Mouse (Mus musculus) MEL (cell line): ENCODE measurements around the gene Plet1. TPM values are rescaled to one million over a fixed set of nuclear protein-coding genes. Genes with fewer than 3 reads are reported as not detected.

Source experiments
- DNase-seq: peaks from one replicate; pipeline ENCODE4 v3.0.0; 2011; ENCODE audit warnings: low read depth, low spot score
- H3K27ac ChIP-seq: 2 replicates; pipeline ENCODE4 v1.5.1; 2012; ENCODE audit warnings: low read depth, mild to moderate bottlenecking, control low read depth, low read length, moderate library complexity; ENCODE audit not compliant: control insufficient read depth
- H3K27me3 ChIP-seq, 2 experiments: fragments of 150-350 bp in 1 of 2; sonication (generic) in 1 of 2; 2 replicates each; pipeline ENCODE4 v1.6.1; 2012; ENCODE audit warnings: low read length in 2 of 2, mild to moderate bottlenecking in 2 of 2, improper control_type of control experiment in 1 of 2, moderate library complexity in 1 of 2; ENCODE audit not compliant: insufficient read depth in 2 of 2, control insufficient read depth in 1 of 2
- H3K36me3 ChIP-seq, 2 experiments: 2 replicates each; pipeline ENCODE4 v1.6.1; 2012 to 2014; ENCODE audit warnings: low read length in 2 of 2, improper control_type of control experiment in 1 of 2, inconsistent platforms in 1 of 2, mild to moderate bottlenecking in 1 of 2; ENCODE audit not compliant: insufficient read depth in 2 of 2, control insufficient read depth in 1 of 2
- H3K4me1 ChIP-seq, 2 experiments: fragments of 150-350 bp in 1 of 2; sonication (generic) in 1 of 2; 2 replicates each; pipeline ENCODE4 v1.6.1; 2012; ENCODE audit warnings: low read length in 2 of 2, improper control_type of control experiment in 1 of 2, mild to moderate bottlenecking in 1 of 2; ENCODE audit not compliant: insufficient read depth in 2 of 2, control insufficient read depth in 1 of 2
- H3K4me3 ChIP-seq, 2 experiments: fragments of 150-350 bp in 1 of 2; sonication (generic) in 1 of 2; 2 replicates each; pipeline ENCODE4 v1.5.1; 2012; ENCODE audit warnings: low read depth in 2 of 2, low read length in 2 of 2, mild to moderate bottlenecking in 2 of 2, moderate library complexity in 2 of 2, control low read depth in 1 of 2, improper control_type of control experiment in 1 of 2; ENCODE audit not compliant: control insufficient read depth in 1 of 2, insufficient read depth in 1 of 2
- H3K79me2 ChIP-seq: 2 replicates; pipeline ENCODE4 v1.6.1; 2012; ENCODE audit warnings: mild to moderate bottlenecking, low read length, moderate library complexity; ENCODE audit not compliant: control insufficient read depth, poor library complexity, insufficient read depth
- H3K9ac ChIP-seq: 2 replicates; pipeline ENCODE4 v1.6.1; 2012; ENCODE audit warnings: low read depth, mild to moderate bottlenecking, control low read depth, low read length, moderate library complexity; ENCODE audit not compliant: control insufficient read depth, poor library complexity, severe bottlenecking
- H3K9me3 ChIP-seq: fragments of 150-350 bp; sonication (generic); replicated peaks from 2 replicates; pipeline ENCODE4 v1.6.1; 2012; ENCODE audit warnings: mild to moderate bottlenecking, low read length, improper control_type of control experiment, moderate library complexity; ENCODE audit not compliant: insufficient read depth
- BHLHE40 ChIP-seq: IDR thresholded peaks from 2 replicates; pipeline ENCODE4 v1.6.1; 2012; ENCODE audit warnings: low read depth, mild to moderate bottlenecking, inconsistent platforms, low read length, improper control_type of control experiment, borderline replicate concordance
- CHD2 ChIP-seq: IDR thresholded peaks from 2 replicates; pipeline ENCODE4 v1.6.1; 2011; ENCODE audit warnings: low read length, improper control_type of control experiment
- CTCF ChIP-seq, 3 experiments: IDR thresholded peaks in 2 of 3; conservative IDR thresholded peaks in 1 of 3; 2 replicates each; pipeline ENCODE4 v1.5.1; 2011 to 2012; ENCODE audit warnings: low read length in 3 of 3, low read depth in 2 of 3, mild to moderate bottlenecking in 2 of 3, improper control_type of control experiment in 1 of 3, inconsistent platforms in 1 of 3, mixed read lengths in 1 of 3, moderate library complexity in 1 of 3; ENCODE audit not compliant: control insufficient read depth in 1 of 3, insufficient read depth in 1 of 3, poor library complexity in 1 of 3, severe bottlenecking in 1 of 3
- ELF1 ChIP-seq: IDR thresholded peaks from 2 replicates; pipeline ENCODE4 v1.6.1; 2014; ENCODE audit warnings: low read depth, mild to moderate bottlenecking, inconsistent platforms, low read length, improper control_type of control experiment, moderate library complexity
- ETS1 ChIP-seq: IDR thresholded peaks from 2 replicates; pipeline ENCODE4 v1.6.1; 2012; ENCODE audit warnings: low read depth, mild to moderate bottlenecking, inconsistent platforms, low read length, improper control_type of control experiment, moderate library complexity
- GABPA ChIP-seq: IDR thresholded peaks from 2 replicates; pipeline ENCODE4 v1.6.1; 2012; ENCODE audit warnings: low read depth, mild to moderate bottlenecking, inconsistent platforms, low read length, improper control_type of control experiment, moderate library complexity
- HCFC1 ChIP-seq: IDR thresholded peaks from 2 replicates; pipeline ENCODE4 v1.6.1; 2012; ENCODE audit warnings: low read depth, mild to moderate bottlenecking, inconsistent platforms, low read length, improper control_type of control experiment, moderate library complexity
- KAT2A ChIP-seq: conservative IDR thresholded peaks from 2 replicates; pipeline ENCODE4 v1.6.1; 2012; ENCODE audit warnings: low read depth, low read length, improper control_type of control experiment, inconsistent platforms
- MAX ChIP-seq: IDR thresholded peaks from 2 replicates; pipeline ENCODE4 v1.6.1; 2011; ENCODE audit warnings: low read length, improper control_type of control experiment
- MAZ ChIP-seq: IDR thresholded peaks from 2 replicates; pipeline ENCODE4 v1.6.1; 2012; ENCODE audit warnings: low read depth, mild to moderate bottlenecking, inconsistent platforms, low read length, improper control_type of control experiment
- MEF2A ChIP-seq: IDR thresholded peaks from 2 replicates; pipeline ENCODE4 v1.6.1; 2014; ENCODE audit warnings: low read depth, mild to moderate bottlenecking, inconsistent platforms, low read length, improper control_type of control experiment; ENCODE audit not compliant: poor library complexity, insufficient replicate concordance, severe bottlenecking; ENCODE audit errors: extremely low read depth
- MYB ChIP-seq: IDR thresholded peaks from 2 replicates; pipeline ENCODE4 v1.6.1; 2011; ENCODE audit warnings: mild to moderate bottlenecking, low read depth, low read length, improper control_type of control experiment
- MYC ChIP-seq: IDR thresholded peaks from 2 replicates; pipeline ENCODE4 v1.6.1; 2011; ENCODE audit warnings: low read depth, mild to moderate bottlenecking, low read length, improper control_type of control experiment, moderate library complexity
- NRF1 ChIP-seq: IDR thresholded peaks from 2 replicates; pipeline ENCODE4 v1.6.1; 2014; ENCODE audit warnings: low read depth, mild to moderate bottlenecking, inconsistent platforms, low read length, improper control_type of control experiment, moderate library complexity; ENCODE audit not compliant: poor library complexity, insufficient read depth, severe bottlenecking
- POLR2A ChIP-seq, 2 experiments: IDR thresholded peaks; 2 replicates each; pipeline ENCODE4 v1.6.1; 2011 to 2012; ENCODE audit warnings: low read length in 2 of 2, mild to moderate bottlenecking in 2 of 2, control low read depth in 1 of 2, improper control_type of control experiment in 1 of 2, low read depth in 1 of 2, moderate library complexity in 1 of 2; ENCODE audit not compliant: control insufficient read depth in 1 of 2, insufficient read depth in 1 of 2, poor library complexity in 1 of 2
- POLR2AphosphoS2 ChIP-seq: IDR thresholded peaks from 2 replicates; pipeline ENCODE4 v1.6.1; 2011; ENCODE audit warnings: low read length, improper control_type of control experiment
- POLR2AphosphoS5 ChIP-seq: IDR thresholded peaks from 2 replicates; pipeline ENCODE4 v1.6.1; 2012; ENCODE audit warnings: low read depth, borderline replicate concordance, mild to moderate bottlenecking, inconsistent platforms, low read length, moderate library complexity, mixed read lengths
- RAD21 ChIP-seq: IDR thresholded peaks from 2 replicates; pipeline ENCODE4 v1.6.1; 2011; ENCODE audit warnings: mild to moderate bottlenecking, low read depth, low read length, improper control_type of control experiment
- RCOR1 ChIP-seq: IDR thresholded peaks from 2 replicates; pipeline ENCODE4 v1.6.1; 2012; ENCODE audit warnings: low read depth, mild to moderate bottlenecking, inconsistent platforms, low read length, improper control_type of control experiment
- SIN3A ChIP-seq: IDR thresholded peaks from 2 replicates; pipeline ENCODE4 v1.6.1; 2012; ENCODE audit warnings: low read length, improper control_type of control experiment, inconsistent platforms
- SMC3 ChIP-seq: IDR thresholded peaks from 2 replicates; pipeline ENCODE4 v1.6.1; 2011; ENCODE audit warnings: low read depth, low read length, improper control_type of control experiment
- TAL1 ChIP-seq: IDR thresholded peaks from 2 replicates; pipeline ENCODE4 v1.6.1; 2012; ENCODE audit warnings: mild to moderate bottlenecking, inconsistent platforms, low read length, moderate library complexity, mixed read lengths
- TBP ChIP-seq: IDR thresholded peaks from 2 replicates; pipeline ENCODE4 v1.8.0; 2011; ENCODE audit warnings: low read depth, low read length, improper control_type of control experiment
- ZC3H11A ChIP-seq: IDR thresholded peaks from 2 replicates; pipeline ENCODE4 v1.6.1; 2012; ENCODE audit warnings: low read depth, mild to moderate bottlenecking, inconsistent platforms, low read length, improper control_type of control experiment
- ZKSCAN1 ChIP-seq: IDR thresholded peaks from 2 replicates; pipeline ENCODE4 v1.6.1; 2012; ENCODE audit warnings: low read depth, mild to moderate bottlenecking, inconsistent platforms, low read length, improper control_type of control experiment, moderate library complexity
- polyA plus RNA-seq, 2 experiments: library from polyadenylated mRNA; stranded (reverse) in 1 of 2; unstranded in 1 of 2; fragments of >175 nt in 1 of 2; fragments of >200 nt in 1 of 2; gene quantifications; 2 replicates each; pipeline versions ENCODE4 v1.2.1 to v1.2.4; 2012; ENCODE audit warnings: low replicate concordance in 2 of 2, low read depth in 1 of 2; ENCODE audit not compliant: insufficient read length in 2 of 2, insufficient read depth in 1 of 2, missing spikeins in 1 of 2
- total RNA-seq: library from RNA; depleted of rRNA; stranded (reverse); fragments of 300-350 nt; gene quantifications from 2 replicates; pipeline ENCODE4 v1.2.3, GENCODE M21; 2012

The Plet1 gene
- total and polyA plus RNA-seq, 3 experiments = 0.12 to 0.81 TPM; not detected in 1

GRCm38 (mm10) chr9:50528293-50528892 is 34.1 kb downstream of the Plet1 start, which contains the start of gene Pts (continued):
- TF ChIP-seq MAX (peak; percentile 75), GABPA (0 out of 2 replicates have a peak, but pooled peaks have one; percentile 9), ELF1 (peak; percentile 98), RCOR1 (0 out of 2 replicates have a peak, but pooled peaks have one; percentile 11), ZC3H11A (peak; percentile 70), SMC3 (peak; percentile 87), KAT2A (no peak; the same call in 1 of the 2 replicates), TBP (peak; percentile 21; the same call in 1 of the 2 replicates), NRF1 (peak; percentile 97)

GRCm38 (mm10) chr9:50530890-50531289 is 36.6 kb downstream of the Plet1 start:
- Histone ChIP-seq H3K9ac (no peak overlapping the region), H3K4me3 (no peak overlapping the region), H3K27ac (no peak overlapping the region), H3K36me3 (peaks cover 0 to 11% of the 10 kb centered on the region in 2 experiments; a peak in 2 of 4 replicates)
- no peak for TF ChIP-seq BHLHE40
- peak; percentile 75 for TF ChIP-seq ZC3H11A
- TF ChIP-seq RAD21 = peak; percentile 92
- TF ChIP-seq HCFC1 = no peak
- 0 out of 2 replicates have a peak, but pooled peaks have one; percentile 28 for TF ChIP-seq SIN3A
- TF ChIP-seq SMC3 = peak; percentile 75
- TF ChIP-seq CTCF (IDR thresholded peaks at IDR 0.05 in 2 of 3, conservative IDR thresholded peaks at IDR 0.05 in 1 of 3; ENCODE audit: control insufficient read depth in 1 of 3, insufficient read depth in 1 of 3, low read depth in 2 of 3, low read length in 3 of 3, poor library complexity in 1 of 3, severe bottlenecking in 1 of 3) = peak; percentile 10 to 88 (median 39); a peak in 3 of 6 replicates
- TF ChIP-seq, all 39 proteins: peak for 5
- Histone ChIP-seq H3K4me1 (peaks cover 0 to 14% of the 10 kb centered on the region in 2 experiments; a peak in 3 of 4 replicates), H3K79me2 (peaks cover 8% of the 10 kb centered on the region), H3K9me3 (no peaks in the 10 kb centered on the region), H3K27me3 (no peaks in the 10 kb centered on the region)
- DNase-seq = peak; percentile 74

- DNase-seq = peak; percentile 92
- Histone ChIP-seq H3K27me3 (no peaks in the 10 kb centered on the region), H3K27ac (peak overlapping the region; percentile 86), H3K79me2 (peaks cover 1% of the 10 kb centered on the region; the same call in 1 of the 2 replicates), H3K9me3 (no peaks in the 10 kb centered on the region), H3K36me3 (peaks cover 0 to 10% of the 10 kb centered on the region in 2 experiments; a peak in 2 of 4 replicates), H3K4me3 (peak overlapping the region; percentile 49 to 61), H3K9ac (peak overlapping the region; percentile 48), H3K4me1 (peaks cover 2 to 16% of the 10 kb centered on the region in 2 experiments; a peak in 3 of 4 replicates)
- TF ChIP-seq POLR2AphosphoS5 (no peak), POLR2A (IDR thresholded peaks at IDR 0.05; ENCODE audit: control insufficient read depth in 1 of 2, insufficient read depth in 1 of 2, low read depth in 1 of 2, low read length in 2 of 2, poor library complexity in 1 of 2) (peak in 1 of 2 experiments; percentile 62; a peak in 2 of 4 replicates), MEF2A (no peak), ETS1 (peak; percentile 41; the same call in 1 of the 2 replicates), ELF1 (peak; percentile 80), CHD2 (no peak), TAL1 (peak; percentile 91), SMC3 (no peak), BHLHE40 (0 out of 2 replicates have a peak, but pooled peaks have one; percentile 30), MYB (no peak), MYC (peak; percentile 71; the same call in 1 of the 2 replicates), ZKSCAN1 (no peak), MAZ (peak; percentile 34; the same call in 1 of the 2 replicates), RCOR1 (no peak; the same call in 1 of the 2 replicates), NRF1 (no peak), GABPA (no peak), KAT2A (no peak), RAD21 (no peak), ZC3H11A (no peak), SIN3A (peak; percentile 6; the same call in 1 of the 2 replicates), POLR2AphosphoS2 (no peak)
Measured at GRCm38 (mm10) chr9:50533328-50533727, 39.0 kb downstream of the Plet1 start.
